Mouse (Mus musculus) spleen, postnatal 10 days (tissue): ENCODE results near the gene Nr5a2.

Experiments used
- DNase-seq, 2 experiments: peaks; one replicate each; pipeline ENCODE4 v3.0.0; 2021 to 2022; ENCODE audit warnings: low spot score in 2 of 2

The Nr5a2 gene

DNA sequence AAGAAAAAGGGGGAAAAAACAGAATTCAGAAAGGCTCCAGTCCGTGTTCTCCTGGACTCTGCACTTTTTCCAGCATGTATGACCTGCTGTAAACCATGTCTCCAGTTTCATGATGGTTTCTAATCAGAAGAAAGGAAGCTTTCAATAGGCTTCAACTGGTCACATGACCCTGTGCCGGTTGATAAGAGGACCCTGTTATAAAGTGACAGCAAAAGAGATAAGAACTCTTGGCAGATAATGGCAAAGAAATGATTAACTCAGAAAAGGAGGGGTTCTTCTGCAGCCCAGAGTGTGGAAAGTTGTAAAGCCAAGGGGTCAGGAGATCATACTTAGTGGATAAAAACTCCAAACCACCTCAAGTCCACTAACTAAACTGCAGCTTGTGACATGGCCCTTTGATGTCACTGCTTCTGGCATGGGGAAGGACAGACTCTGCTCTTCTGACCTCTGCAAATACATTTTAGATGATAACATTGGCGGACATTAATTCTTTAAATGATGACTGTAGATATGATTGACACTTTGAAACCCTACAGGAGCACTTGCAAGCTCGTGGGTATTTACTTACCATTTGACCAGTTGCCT, at the start of gene Nr5a2:
Gene Nr5a2 (minus strand): TSS at position 21 of the 585 bp plus-strand sequence.
- no peak for DNase-seq

GRCm38 (mm10) chr1:137008726-137009239, 48.5 kb upstream of the Nr5a2 start:
- DNase-seq: no peak

GRCm38 (mm10) chr1:137003816-137004215, 43.6 kb upstream of the Nr5a2 start:
- no peak for DNase-seq

DNA sequence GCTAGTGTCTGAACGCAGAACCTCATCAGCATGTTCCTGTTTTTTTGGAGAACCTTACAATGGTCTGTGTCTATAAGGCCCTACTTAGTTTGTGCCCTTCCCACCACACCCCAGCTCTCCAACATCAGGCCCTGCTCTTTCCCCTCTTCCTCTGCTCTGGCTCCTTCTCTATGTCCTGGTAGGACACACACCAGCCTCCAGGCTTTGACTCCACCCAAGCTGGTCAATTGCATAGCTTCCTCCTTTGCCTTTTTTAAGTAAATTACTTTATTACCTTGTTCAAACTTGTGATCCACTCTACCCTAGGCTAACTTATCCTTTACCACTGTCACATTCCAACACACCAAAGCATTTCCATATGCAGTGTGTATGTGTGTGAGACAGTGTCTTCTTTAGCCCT, 42.9 kb upstream of the Nr5a2 start:
- no peak for DNase-seq

GRCm38 (mm10) chr1:136991762-136992352, 31.6 kb upstream of the Nr5a2 start:
- DNase-seq: no peak

DNA sequence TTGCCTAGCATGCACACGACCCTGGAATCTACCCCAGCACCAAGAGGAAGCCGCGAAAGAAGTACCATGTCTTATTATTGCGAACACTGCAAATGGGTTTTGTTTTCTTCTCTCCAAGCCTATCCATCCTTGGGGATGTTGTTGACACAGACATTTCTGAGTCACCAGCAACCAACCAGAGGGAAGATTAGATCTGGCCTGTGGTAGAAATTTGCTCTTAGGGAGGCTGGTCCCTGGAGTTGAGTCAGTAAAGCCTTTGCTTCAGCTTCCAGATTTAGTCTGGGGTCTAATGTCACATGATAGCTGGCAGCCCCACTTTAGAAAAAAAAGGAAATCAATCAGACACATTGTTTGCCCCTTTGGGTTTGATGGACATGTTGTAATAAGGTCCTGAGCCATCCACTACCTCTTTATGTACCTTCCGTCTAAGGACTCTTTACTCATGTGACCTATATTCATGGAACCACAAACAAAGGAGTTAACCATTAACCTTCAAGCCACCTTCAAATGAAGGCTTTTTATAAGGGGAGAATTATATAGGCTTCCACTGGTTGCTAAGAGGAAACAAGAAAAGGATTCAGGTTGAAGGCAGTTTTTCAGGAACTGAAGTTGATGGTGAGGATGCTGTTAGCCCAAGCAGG, 20.1 kb upstream of the Nr5a2 start:
- DNase-seq: no peak

DNA sequence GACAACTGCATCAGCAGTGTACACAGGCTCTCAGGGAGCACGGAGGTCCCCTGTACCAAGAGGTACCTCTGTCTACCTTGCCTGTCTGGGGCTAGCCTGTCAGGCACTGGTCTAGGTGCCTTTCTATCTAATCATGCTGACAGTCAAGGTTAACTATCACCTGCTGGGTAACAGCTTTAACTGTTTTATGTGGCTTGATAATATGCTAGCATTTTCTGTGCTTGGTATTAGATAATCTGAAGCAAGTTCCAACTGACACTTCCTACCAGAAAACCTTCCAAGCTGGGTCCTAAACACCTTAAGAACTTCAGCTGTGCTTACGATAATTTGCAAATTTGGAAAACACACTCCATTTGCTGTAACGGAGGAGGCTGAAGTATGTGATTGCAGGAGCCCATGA, 17.6 kb upstream of the Nr5a2 start:
- no peak for DNase-seq

DNA sequence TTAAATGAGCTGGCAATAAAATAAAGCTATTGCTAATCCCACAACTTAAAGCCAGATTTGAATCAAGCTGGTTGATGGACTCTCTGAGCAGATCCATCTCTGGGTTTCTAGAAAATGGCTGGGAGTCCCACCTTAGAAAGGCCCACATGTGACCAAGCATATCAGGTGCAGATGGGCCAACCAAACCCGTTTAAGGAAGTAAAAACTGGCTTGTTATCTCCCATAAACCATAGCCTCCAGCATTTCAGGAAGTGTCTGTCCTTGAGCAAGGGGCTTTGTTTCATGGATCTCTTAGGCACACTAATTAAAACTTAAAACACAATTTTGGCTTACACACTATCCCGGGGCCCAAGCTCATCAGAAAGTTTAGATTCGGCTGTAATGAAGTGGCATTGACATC, 13.8 kb upstream of the Nr5a2 start:
- DNase-seq: no peak

- DNase-seq: no peak
Observed at GRCm38 (mm10) chr1:136973016-136973415, 12.8 kb upstream of the Nr5a2 start.

DNA sequence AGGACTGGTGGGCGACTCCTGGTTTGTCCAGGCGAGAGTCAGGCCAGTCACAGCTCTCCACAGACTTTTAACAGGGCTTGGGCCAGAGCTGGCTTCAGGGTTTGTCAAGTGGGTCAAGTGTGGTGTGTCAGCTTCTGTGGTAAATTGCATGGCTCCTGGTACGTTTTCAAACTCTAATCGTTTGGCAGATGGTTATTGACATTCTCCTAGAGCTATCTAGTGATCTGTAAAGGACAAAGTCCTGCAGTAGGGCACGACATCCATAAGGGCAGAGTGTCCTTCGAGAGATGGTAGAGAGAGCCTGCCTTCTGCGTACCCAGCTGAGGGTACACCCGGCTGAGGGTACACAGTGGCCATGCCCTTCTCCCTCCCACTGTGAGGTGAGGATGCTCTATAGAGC, 10.7 kb upstream of the Nr5a2 start:
- DNase-seq: no peak

DNA sequence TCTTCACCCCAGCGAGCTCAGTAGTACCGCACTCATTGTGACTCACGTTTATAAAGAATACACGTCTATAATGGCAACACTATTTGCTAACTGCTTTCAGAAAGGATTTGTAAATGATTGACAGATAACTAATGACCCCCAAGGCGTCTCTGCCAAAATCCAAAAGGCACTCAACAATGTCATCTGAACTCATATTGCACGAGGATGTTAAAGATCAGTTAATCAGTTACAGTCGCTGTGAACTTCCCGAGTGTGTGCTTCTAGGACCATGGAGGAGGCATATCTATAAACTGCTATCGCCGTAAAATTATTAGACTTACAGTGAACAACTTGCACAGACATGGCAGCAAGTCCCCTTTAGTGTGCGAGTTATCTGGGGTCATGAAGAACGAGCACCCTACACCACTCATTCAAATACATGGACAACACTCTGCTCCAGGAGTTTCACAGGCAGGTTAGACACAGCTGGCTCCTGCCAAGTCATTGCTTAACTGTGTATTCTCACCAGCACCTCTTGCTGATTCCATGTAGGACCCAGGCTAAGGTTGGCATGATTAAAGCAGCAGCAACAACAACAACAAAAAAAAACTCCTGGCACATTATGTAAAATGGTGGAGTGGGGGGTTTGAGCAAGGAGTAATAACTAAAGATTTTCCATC, 6.6 kb upstream of the Nr5a2 start:
- DNase-seq: no peak

- no peak for DNase-seq
Observed at GRCm38 (mm10) chr1:136959491-136959890, 757 bp downstream of the Nr5a2 start.

GRCm38 (mm10) chr1:136958666-136959065, 1.6 kb downstream of the Nr5a2 start:
- no peak for DNase-seq

GRCm38 (mm10) chr1:136958185-136958584, 2.1 kb downstream of the Nr5a2 start:
- DNase-seq: no peak

DNA sequence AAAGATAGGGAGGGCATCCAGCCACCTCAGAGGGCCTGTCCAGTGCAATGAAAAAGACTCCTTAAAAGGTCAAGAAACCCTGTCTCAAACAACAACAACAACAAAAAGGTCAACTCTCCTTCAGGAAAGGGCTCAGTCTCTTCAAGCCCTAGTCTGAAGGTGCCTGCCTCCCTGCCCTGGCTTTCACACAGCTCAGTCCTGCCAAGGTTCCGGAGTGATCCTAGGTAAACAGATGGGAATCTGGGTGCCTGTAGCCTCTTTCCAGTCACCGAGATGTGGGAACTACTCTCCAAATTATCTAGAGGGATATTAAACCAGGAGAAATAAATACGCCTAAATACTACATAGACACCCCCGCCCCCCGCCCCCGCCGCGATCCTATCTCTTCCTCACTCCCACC, 2.6 kb downstream of the Nr5a2 start:
- DNase-seq: no peak

- no peak for DNase-seq
Observed at GRCm38 (mm10) chr1:136954108-136954494, 6.1 kb downstream of the Nr5a2 start.

DNA sequence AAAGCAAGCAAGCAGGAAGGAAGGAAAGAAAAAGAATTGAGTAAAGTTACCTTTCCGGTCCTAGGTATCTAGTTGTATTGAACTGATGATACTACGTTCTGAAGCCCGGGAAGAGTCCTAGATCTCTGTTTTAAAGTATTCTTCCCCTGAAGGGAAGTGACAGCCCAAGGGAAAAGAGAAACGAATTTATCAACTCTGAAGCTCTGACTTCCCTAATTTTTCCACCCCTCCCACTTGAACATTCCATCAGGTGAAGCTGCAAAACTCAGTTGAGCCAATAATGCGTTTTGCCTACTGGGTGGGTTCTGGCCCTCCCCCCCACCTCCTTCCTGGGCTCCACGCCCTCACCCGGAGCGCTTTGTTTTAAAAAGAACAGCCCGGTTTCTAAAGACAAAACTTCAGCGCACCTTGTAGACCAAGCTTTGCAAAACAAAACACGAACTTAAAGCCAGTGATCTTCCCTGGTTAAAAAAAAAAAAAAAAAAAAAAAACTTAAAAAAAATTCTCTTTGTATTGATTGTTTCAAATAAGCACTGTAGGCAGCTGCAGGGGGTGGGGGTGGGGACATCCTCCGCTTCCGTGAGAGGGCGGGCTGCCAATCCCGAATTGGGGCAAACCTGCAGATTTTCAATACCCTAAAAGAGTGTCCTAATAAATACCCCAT, 6.7 kb downstream of the Nr5a2 start:
- no peak for DNase-seq

GRCm38 (mm10) chr1:136952609-136953311, 7.5 kb downstream of the Nr5a2 start:
- DNase-seq: no peak

DNA sequence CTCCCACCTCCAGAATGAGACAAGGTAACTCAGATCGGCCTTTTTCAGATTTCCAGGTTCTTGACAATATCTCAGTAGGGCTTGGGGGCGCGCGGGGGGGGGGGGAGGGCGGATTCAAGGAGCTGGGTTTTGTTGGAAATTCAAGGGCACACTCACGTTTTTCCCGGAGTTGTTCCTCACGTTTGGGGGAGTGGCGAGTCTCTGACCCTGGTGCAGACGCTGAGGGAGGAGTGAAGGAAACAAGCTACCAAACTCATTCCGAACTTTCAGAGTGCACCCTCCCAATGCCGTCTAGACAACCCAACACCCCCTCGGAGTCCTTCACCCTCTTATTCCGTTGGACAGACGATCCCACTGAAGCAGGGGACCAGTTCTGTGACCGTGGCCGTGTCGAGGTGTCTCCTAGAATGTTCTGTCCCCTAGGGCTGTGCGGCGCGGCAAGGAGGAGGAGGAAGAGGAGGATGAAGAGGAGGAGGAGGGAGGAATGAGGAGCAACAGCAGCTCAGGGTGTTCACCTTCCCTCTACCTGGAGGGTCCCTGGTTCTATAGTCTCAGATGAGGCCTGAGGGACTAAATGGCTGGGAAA, 8.2 kb downstream of the Nr5a2 start:
- no peak for DNase-seq

DNA sequence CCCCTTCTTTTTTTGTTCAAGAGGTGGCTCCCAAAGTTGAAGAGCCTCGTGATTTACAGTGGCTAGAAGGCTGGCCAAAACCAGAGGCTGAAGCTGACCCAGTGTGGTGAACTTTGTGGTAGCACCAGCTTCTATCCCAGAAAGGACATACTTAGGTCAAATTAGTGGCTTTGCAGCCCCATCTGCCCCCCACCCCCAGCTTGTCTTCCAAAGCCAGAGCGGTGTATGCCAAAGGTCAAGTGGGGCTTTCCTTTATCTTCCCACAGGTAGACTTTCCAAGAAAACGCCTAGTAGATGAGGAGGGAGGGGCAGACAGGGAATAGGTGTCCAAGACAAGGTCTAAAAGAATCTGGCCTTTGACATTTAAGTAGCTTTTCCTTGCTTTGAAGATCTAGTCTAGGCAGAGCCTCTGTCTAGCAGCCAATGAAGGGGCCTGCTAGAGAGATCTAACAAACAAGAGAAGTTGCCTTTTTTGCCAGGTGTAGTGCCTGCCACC, 9.0 kb downstream of the Nr5a2 start:
- no peak for DNase-seq

GRCm38 (mm10) chr1:136949323-136949741, 10.9 kb downstream of the Nr5a2 start:
- no peak for DNase-seq
